Mouse (Mus musculus): Measurements from ENCODE around the gene Lrmda.
"Not testable (repeated sequence)": the region's sequence is repeated elsewhere in the genome, so short reads cannot be mapped to it uniquely, and the experiment has no call there.

Gene Lrmda

GRCm38 (mm10) chr14:22587285-22587957 is 567.9 kb downstream of the Lrmda start:
- peak; percentile 83 for DNase-seq (ENCODE audit: low read depth)

DNA sequence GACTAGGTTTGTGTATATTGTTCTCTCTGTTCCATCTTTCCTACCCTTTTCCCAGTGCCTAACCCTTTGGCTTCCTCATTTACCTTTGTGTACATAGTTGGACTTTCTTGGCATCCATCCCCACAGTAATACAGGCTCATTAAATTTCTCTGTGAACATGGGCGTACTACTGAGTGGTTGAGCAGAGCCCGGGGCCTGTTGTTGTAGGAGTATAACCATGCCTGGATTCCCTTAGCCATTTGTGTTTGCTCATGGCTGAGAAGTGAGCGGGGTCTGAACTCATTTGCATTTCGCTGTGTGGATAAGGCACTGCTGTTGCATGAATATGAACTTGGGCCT is 568.4 kb downstream of the Lrmda start:
- DNase-seq (ENCODE audit: low read depth) = no peak

GRCm38 (mm10) chr14:22588394-22588793 is 568.9 kb downstream of the Lrmda start:
- not testable (repeated sequence) for DNase-seq (ENCODE audit: low read depth)

DNA sequence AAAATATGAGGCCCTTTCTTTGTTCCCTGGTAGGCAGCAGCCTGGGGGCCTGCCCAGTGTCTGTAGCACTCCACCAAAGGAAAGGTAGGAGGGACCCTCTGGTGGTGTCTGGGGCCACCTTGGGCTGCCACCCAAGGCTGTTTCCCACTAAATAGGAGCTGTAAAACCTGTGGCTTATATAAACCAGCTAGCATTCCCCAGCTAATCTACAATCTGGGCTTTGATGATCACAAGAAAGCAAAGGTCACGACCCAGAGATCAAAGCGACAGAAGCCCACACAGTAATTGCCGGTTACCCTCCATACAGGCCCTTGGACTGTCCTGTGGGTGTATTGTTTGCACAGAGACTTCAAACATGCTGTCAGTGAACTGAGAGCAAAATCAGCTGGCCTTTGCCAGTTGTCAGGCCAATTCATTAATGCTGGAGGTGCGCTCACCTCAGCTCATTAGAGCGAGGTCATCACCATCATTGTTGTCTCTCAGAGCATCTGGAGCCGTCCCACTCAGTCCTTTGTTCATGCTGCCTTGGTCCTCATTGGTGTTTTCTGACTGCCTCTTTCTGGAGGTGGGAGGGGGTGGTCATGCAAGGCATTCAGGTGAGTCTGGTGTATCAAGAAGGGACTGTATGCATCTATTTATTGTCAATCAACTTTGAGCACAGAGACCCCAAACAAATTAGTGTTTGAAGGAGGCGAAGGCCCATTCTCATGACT is 570.1 kb downstream of the Lrmda start:
- DNase-seq (ENCODE audit: low read depth) = no peak

DNA sequence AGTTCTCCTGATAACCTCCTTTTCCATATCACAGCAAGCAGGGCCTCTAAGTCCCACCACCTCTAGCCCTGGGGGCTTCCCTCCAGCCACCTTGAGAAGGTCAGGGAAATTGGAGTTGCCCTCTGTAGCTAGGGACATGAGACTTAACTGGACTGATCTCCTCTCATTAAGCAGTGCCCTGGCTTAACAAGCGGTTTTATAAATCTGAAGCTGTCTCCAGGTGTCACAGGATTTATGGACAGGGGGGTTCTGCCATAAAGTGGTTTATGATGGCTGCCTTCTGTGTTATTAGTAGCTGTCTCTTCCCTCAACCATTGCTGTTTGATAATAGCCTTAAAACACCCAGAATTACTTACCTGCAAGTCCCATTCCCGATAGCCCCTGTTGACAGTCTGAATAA is 571.7 kb downstream of the Lrmda start:
- DNase-seq (ENCODE audit: low read depth) = no peak

- DNase-seq (ENCODE audit: low read depth) = peak; percentile 81
These were observed 578.0 kb downstream of the Lrmda start for GRCm38 (mm10) chr14:22597508-22597907.

DNA sequence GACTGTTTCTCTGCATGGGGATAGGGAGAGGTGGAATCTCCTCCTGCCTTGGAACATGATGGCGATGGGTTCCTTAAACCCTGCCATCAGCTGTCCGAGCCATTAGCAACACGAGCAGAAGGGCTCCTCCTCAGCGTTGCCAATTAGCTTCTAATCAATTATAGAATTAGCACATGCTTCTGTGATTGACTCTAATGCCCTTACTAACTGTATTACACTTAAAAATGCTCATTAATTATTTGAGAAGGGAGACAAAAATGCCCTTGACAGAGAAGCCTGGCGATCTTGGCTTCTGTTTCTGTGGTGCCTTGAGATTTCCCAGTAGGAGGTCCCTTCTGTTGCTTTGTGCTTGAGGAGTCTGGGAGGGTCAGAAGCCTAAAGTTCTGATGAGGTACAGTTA is 579.1 kb downstream of the Lrmda start:
- DNase-seq (ENCODE audit: low read depth) = no peak

DNA sequence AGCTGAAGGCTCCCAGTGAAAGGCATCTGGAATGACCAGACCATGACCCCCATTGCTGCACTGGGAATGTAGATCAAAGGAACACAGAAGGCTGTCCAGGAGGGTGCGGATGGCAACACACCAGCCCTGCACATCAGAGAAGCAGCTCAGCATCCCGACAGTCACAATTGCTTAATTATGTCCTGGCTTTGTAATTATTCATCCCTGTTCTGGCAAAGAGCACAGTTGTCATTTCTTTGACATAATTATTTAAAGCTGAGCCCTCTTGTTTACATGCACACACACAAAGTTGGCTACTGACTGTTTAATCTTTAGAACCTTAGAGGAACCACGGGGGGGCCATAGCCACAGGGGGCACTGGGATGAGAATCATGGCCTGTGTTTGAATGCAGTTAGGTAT is 580.7 kb downstream of the Lrmda start:
- no peak for DNase-seq (ENCODE audit: low read depth)

DNA sequence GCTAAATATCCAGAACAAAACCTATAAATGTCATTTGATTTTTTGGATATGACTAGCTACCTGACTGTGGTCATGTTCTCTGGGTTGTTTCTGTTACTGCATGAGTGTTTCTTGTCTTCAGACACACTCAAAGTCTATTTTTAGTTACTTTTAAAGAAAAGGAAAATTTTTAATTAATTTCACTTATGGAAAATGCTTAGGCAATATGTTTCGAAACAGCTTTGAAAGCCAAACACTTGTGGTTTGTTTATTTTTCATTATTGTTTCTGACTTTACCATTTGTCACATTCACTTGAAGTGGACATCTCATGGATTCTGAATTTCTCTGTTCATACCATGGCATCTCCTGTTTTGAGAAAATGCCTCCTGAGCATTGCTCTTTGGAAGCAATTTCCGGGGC is 582.8 kb downstream of the Lrmda start:
- peak; percentile 39 for DNase-seq (ENCODE audit: low read depth)

GRCm38 (mm10) chr14:22608599-22608998 is 589.1 kb downstream of the Lrmda start:
- no peak for DNase-seq (ENCODE audit: low read depth)

DNA sequence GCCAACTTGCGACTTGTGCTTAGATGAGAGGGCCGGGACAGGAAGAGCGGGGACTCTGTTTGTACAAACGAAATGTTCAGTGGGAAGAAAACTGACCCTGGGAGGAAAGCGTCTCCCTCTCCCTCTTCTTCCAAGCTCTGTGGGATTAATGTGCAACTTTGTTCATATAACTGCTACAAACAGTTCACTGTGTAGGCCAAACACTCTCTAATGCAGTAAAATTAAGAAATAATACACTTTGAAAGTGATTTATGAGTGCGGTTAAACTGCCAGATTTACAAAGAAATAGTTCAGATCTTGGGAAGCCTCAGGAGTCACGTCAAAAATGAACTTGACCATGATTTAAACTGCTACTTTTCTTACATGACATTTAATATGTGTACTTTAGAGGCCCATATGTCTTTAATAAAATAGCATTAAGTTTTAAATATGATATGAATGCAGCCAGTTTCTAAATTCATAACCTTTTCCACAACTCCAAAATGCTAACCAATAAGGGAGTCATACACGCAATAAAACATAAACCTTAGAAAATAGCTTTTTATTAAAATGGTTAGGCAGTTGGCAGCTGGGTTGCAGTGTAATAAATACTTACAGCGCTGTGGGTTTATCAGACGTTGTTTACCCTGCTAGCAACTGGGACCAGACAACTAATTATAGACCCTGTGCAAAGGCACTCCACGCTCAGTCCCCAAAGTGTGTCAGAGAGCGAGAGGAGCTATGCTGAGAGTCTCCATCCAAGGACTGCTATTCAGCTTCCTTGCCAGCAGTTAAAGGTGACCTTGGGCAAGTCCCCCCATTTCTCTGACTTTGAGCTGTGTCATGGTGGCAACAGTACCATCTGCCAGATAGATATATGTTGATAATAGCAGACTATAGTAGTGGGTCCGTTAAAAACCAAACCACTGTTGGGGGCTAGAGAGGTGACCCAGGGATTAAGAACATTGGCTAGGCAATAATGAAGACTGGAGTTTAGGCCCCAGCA is 590.0 kb downstream of the Lrmda start:
- peak; percentile 88 for DNase-seq (ENCODE audit: low read depth)

DNA sequence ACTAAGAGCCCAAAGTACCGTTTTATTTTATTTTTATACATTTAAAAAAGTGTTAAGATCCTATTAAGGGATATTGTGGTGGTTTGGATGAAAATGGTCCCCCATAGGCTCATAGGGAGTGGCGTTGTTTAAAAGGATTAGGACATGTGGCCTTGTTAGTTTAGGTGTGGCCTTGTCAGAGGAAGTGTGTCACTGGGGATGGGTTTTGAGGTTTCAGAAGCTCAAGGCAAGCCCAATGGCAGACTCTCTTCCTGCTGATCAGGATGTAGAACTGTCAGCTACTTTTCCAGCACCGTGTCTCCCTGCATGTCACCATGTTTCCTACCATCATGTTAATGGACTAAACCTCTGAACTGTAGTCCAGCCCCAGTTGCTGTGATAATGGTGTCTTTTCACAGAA is 591.5 kb downstream of the Lrmda start:
- DNase-seq (ENCODE audit: low read depth) = no peak

- no peak for DNase-seq (ENCODE audit: low read depth)
These were observed 600.7 kb downstream of the Lrmda start for GRCm38 (mm10) chr14:22620191-22620590.

DNA sequence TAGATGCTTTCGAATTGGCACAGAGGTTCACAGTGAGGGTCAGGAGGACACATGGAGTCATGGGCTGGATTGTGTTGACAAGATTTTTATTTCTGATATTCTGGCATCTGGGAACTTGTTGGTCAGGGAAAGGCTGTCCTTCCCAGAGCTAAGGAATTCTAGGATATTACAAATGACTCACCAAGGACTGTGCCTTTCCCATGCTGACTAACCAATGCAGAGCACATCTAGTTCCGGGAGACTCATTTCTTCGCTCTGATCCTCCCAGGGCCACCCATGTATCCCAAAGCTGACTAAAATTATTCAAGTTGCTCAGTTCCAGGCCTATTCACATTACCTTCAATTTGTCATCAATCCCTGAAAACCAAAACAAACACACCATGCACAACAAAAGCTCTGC is 602.4 kb downstream of the Lrmda start:
- no peak for DNase-seq (ENCODE audit: low read depth)

- peak; percentile 38 for DNase-seq (ENCODE audit: low read depth)
These were observed 607.8 kb downstream of the Lrmda start for GRCm38 (mm10) chr14:22627105-22627829.

- DNase-seq (ENCODE audit: low read depth) = no peak
These were observed 610.9 kb downstream of the Lrmda start for GRCm38 (mm10) chr14:22630361-22630867.

- no peak for DNase-seq (ENCODE audit: low read depth)
These were observed 614.1 kb downstream of the Lrmda start for GRCm38 (mm10) chr14:22633612-22634011.

- DNase-seq (ENCODE audit: low read depth) = peak; percentile 52
These were observed 624.0 kb downstream of the Lrmda start for GRCm38 (mm10) chr14:22643494-22643893.

DNA sequence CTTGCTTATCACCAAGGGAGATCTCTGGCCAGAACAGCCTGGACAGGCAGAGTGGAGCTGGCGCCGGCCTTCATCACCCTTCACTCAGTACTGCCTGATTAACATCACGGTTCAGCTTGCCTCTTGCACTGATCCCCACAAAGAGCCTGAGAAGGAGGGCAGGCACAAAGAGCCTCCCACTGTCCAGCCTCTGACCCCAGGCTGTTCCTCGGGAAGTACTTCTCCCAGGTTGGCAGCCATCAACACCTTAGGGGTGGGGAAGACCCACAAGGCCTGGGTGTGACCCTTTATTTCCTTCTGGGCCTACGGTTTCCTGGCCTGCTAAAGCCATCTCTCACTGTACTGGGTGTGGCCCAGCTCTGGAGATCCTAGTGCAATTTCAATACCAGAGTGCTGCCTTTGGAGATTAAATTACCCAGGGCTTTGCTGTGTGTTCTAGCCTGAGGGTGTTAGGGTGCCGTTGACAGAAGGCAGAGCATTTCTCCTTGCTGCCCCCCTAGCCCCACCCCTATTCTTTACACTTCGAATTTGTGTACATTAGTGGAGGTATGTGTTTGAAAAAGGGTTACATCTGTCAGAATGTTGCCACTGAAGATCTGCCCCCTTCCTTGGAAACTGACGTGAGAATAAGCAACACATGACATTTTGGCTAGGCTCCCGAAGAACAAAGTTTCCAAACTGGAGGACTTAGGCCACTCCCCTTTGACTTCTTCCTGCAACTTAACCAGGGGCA is 628.5 kb downstream of the Lrmda start:
- peak; percentile 31 for DNase-seq (ENCODE audit: low read depth)

GRCm38 (mm10) chr14:22649411-22649911 is 629.9 kb downstream of the Lrmda start:
- peak; percentile 90 for DNase-seq (ENCODE audit: low read depth)
